Mouse (Mus musculus) stomach, embryonic 16.5 days (tissue): ENCODE data around the gene Tmem262. TPM values are rescaled to one million over a fixed set of nuclear protein-coding genes. Genes with fewer than 3 reads are reported as not detected.

Experiments
- ATAC-seq: fragments of 200-750 bp; cut with Nextera tagmentation; 2 replicates; pipeline ENCODE4 v1.8.0; 2017; ENCODE audit warnings: moderate number of reproducible peaks, moderate TSS enrichment; ENCODE audit not compliant: insufficient read depth, low FRiP score
- H3K27ac ChIP-seq: fragments of 300-500 bp; sonication (generic); 2 replicates; pipeline ENCODE4 v1.5.1; 2014; ENCODE audit warnings: low read length
- H3K27me3 ChIP-seq: fragments of 300-500 bp; sonication (generic); 2 replicates; pipeline ENCODE4 v1.6.1; 2014; ENCODE audit warnings: low read length, control low read depth, mixed read lengths; ENCODE audit not compliant: control insufficient read depth, insufficient read depth
- H3K36me3 ChIP-seq: fragments of 300-500 bp; sonication (generic); 2 replicates; pipeline ENCODE4 v1.6.1; 2014; ENCODE audit warnings: low read length; ENCODE audit not compliant: control insufficient read depth, insufficient read depth
- H3K4me1 ChIP-seq: fragments of 300-500 bp; sonication (generic); 2 replicates; pipeline ENCODE4 v1.6.1; 2014; ENCODE audit warnings: low read length, control low read depth, mixed read lengths; ENCODE audit not compliant: control insufficient read depth, insufficient read depth
- H3K4me2 ChIP-seq: fragments of 300-500 bp; sonication (generic); 2 replicates; pipeline ENCODE4 v1.6.1; 2014; ENCODE audit warnings: low read depth, low read length, mixed read lengths
- H3K4me3 ChIP-seq: fragments of 300-500 bp; sonication (generic); replicated peaks from 2 replicates; pipeline ENCODE4 v1.5.1; 2014; ENCODE audit warnings: mild to moderate bottlenecking, low read length
- H3K9ac ChIP-seq: fragments of 300-500 bp; sonication (generic); 2 replicates; pipeline ENCODE4 v1.6.1; 2014; ENCODE audit warnings: low read length
- H3K9me3 ChIP-seq: fragments of 300-500 bp; sonication (generic); replicated peaks from 2 replicates; pipeline ENCODE4 v1.6.1; 2016; ENCODE audit warnings: low read length, control low read depth; ENCODE audit not compliant: control insufficient read depth
- WGBS: fragments of 180-500 bp; shearing (Covaris S2); extraction: QIAGEN DNeasy Blood & Tissue Kit; methylation state at CpG from one replicate; pipeline ENCODE4 v1.1.7; 2014; 5-methylcytosine and 5-hydroxymethylcytosine counted together
- polyA plus RNA-seq: library from polyadenylated mRNA; unstranded; fragments of >200 nt; fragmentation: Nextera tagmentation; extraction: Ambion mirVana; gene quantifications from 2 replicates; pipeline ENCODE4 v1.2.1, GENCODE M21; 2015

Gene Tmem262
- polyA plus RNA-seq, 1 experiment from 2014 or later: not detected

- Histone ChIP-seq H3K9ac (peak overlapping the region; percentile 87), H3K4me2 (peak overlapping the region; percentile 86), H3K4me1 (peaks cover 18% of the 10 kb centered on the region), H3K4me3 (peak overlapping the region; percentile 76), H3K36me3 (peaks cover 16% of the 10 kb centered on the region; the same call in 1 of the 2 replicates), H3K27ac (peak overlapping the region; percentile 99), H3K27me3 (no peaks in the 10 kb centered on the region), H3K9me3 (no peaks in the 10 kb centered on the region)
- 11% methylated on average over 20 of the region's 20 CpGs for WGBS
- ATAC-seq: peak; percentile 38
Observed at GRCm38 (mm10) chr19:6045366-6046293, 34.2 kb upstream of the Tmem262 start.

- Histone ChIP-seq H3K4me2 (peak within 1 kb of the TSS; percentile 86), H3K36me3 (peaks cover 23% of the 10 kb centered on the region), H3K27ac (peak within 1 kb of the TSS; percentile 99), H3K4me1 (peaks cover 18% of the 10 kb centered on the region), H3K9me3 (no peaks in the 10 kb centered on the region), H3K4me3 (peak within 1 kb of the TSS; percentile 76), H3K27me3 (no peaks in the 10 kb centered on the region), H3K9ac (peak within 1 kb of the TSS; percentile 87)
- under 1% methylated on average over 65 of the region's 65 CpGs for WGBS
- ATAC-seq: peak; percentile 93
Observed at GRCm38 (mm10) chr19:6046294-6047153, 33.3 kb upstream of the Tmem262 start, which contains the start of gene Syvn1. TSS of gene Syvn1 (plus strand) at chr19:6046576.

- Histone ChIP-seq H3K4me3 (peak overlapping the region; percentile 76), H3K27ac (peak overlapping the region; percentile 99), H3K4me2 (peak overlapping the region; percentile 86), H3K9me3 (no peaks in the 10 kb centered on the region), H3K36me3 (peaks cover 29% of the 10 kb centered on the region), H3K9ac (peak overlapping the region; percentile 87), H3K27me3 (no peaks in the 10 kb centered on the region), H3K4me1 (peaks cover 18% of the 10 kb centered on the region)
- WGBS: under 1% methylated on average over 43 of the region's 44 CpGs
- ATAC-seq: peak; percentile 11; the same call in 1 of the 2 replicates
Observed at GRCm38 (mm10) chr19:6047154-6047898, 32.5 kb upstream of the Tmem262 start.

- no peaks in the 10 kb centered on the region for H3K9me3 ChIP-seq
- peak overlapping the region; percentile 87 for H3K9ac ChIP-seq
- H3K4me1 ChIP-seq: peaks cover 18% of the 10 kb centered on the region
- H3K36me3 ChIP-seq: peaks cover 34% of the 10 kb centered on the region
- no peak for ATAC-seq
- no peaks in the 10 kb centered on the region for H3K27me3 ChIP-seq
- peak overlapping the region; percentile 99; the same call in 1 of the 2 replicates for H3K27ac ChIP-seq
- 81% methylated on average over 8 of the region's 8 CpGs for WGBS
- peak overlapping the region; percentile 76 for H3K4me3 ChIP-seq
- H3K4me2 ChIP-seq: peak overlapping the region; percentile 86
Observed at GRCm38 (mm10) chr19:6047899-6048166, 32.0 kb upstream of the Tmem262 start.

- no peak for ATAC-seq
- Histone ChIP-seq H3K9ac (peak overlapping the region; percentile 87; the same call in 1 of the 2 replicates), H3K27me3 (no peaks in the 10 kb centered on the region), H3K27ac (no peak overlapping the region), H3K9me3 (no peaks in the 10 kb centered on the region), H3K4me1 (peaks cover 18% of the 10 kb centered on the region), H3K4me2 (no peak overlapping the region), H3K4me3 (no peak overlapping the region), H3K36me3 (peaks cover 40% of the 10 kb centered on the region)
- WGBS: 86% methylated on average over 11 of the region's 11 CpGs
Observed at GRCm38 (mm10) chr19:6048681-6049410, 31.0 kb upstream of the Tmem262 start.

GRCm38 (mm10) chr19:6052516-6052915, 27.3 kb upstream of the Tmem262 start:
- Histone ChIP-seq H3K27ac (no peak overlapping the region), H3K27me3 (no peaks in the 10 kb centered on the region), H3K9me3 (no peaks in the 10 kb centered on the region), H3K4me3 (no peak overlapping the region), H3K4me2 (no peak overlapping the region), H3K36me3 (peaks cover 47% of the 10 kb centered on the region), H3K4me1 (peaks cover 20% of the 10 kb centered on the region), H3K9ac (no peak overlapping the region)
- WGBS: 82% methylated on average over 7 of the region's 7 CpGs
- no peak for ATAC-seq

- Histone ChIP-seq H3K4me1 (peaks cover 12% of the 10 kb centered on the region), H3K9ac (no peak overlapping the region), H3K27me3 (no peaks in the 10 kb centered on the region), H3K27ac (no peak overlapping the region), H3K4me2 (no peak overlapping the region), H3K36me3 (peaks cover 38% of the 10 kb centered on the region), H3K4me3 (no peak overlapping the region), H3K9me3 (no peaks in the 10 kb centered on the region)
- WGBS: 78% methylated on average over 5 of the region's 5 CpGs
- ATAC-seq: no peak
Observed at GRCm38 (mm10) chr19:6054296-6054695, 25.5 kb upstream of the Tmem262 start.

GRCm38 (mm10) chr19:6056696-6057095, 23.1 kb upstream of the Tmem262 start:
- WGBS: 44% methylated on average over 4 of the region's 4 CpGs
- no peak for ATAC-seq
- no peaks in the 10 kb centered on the region for H3K27me3 ChIP-seq

More at GRCm38 (mm10) chr19:6056696-6057095, 23.1 kb upstream of the Tmem262 start:
- Histone ChIP-seq H3K27ac (no peak overlapping the region), H3K9me3 (no peaks in the 10 kb centered on the region), H3K4me1 (peaks cover 18% of the 10 kb centered on the region), H3K9ac (peak overlapping the region; percentile 86), H3K4me3 (peak overlapping the region; percentile 83), H3K4me2 (peak overlapping the region; percentile 75), H3K36me3 (peaks cover 27% of the 10 kb centered on the region)
